Mouse (Mus musculus) forebrain, embryonic 16.5 days (tissue): ENCODE results near the gene Brms1l. TPM values are rescaled to one million over a fixed set of nuclear protein-coding genes. Genes with fewer than 3 reads are reported as not detected.

ENCODE experiments used
- ATAC-seq: fragments of 200-750 bp; cut with Nextera tagmentation; 2 replicates; pipeline ENCODE4 v1.8.0; 2017; ENCODE audit warnings: mild to moderate bottlenecking, moderate library complexity
- H3K27ac ChIP-seq: fragments of 300-500 bp; sonication (generic); 2 replicates; pipeline ENCODE4 v1.5.1; 2014; ENCODE audit warnings: low read length, control low read depth
- H3K27me3 ChIP-seq: fragments of 300-500 bp; sonication (generic); replicated peaks from 2 replicates; pipeline ENCODE4 v1.6.1; 2014; ENCODE audit warnings: low read length; ENCODE audit not compliant: control insufficient read depth, insufficient read depth
- H3K36me3 ChIP-seq: fragments of 300-500 bp; sonication (generic); 2 replicates; pipeline ENCODE4 v1.6.1; 2014; ENCODE audit not compliant: control insufficient read depth, insufficient read depth
- H3K4me1 ChIP-seq: fragments of 300-500 bp; sonication (generic); replicated peaks from 2 replicates; pipeline ENCODE4 v1.6.1; 2014; ENCODE audit warnings: low read length; ENCODE audit not compliant: control insufficient read depth, insufficient read depth
- H3K4me2 ChIP-seq: fragments of 300-500 bp; sonication (generic); 2 replicates; pipeline ENCODE4 v1.6.1; 2014; ENCODE audit warnings: mild to moderate bottlenecking, low read length, control low read depth
- H3K4me3 ChIP-seq: fragments of 300-500 bp; sonication (generic); replicated peaks from 2 replicates; pipeline ENCODE4 v1.5.1; 2014; ENCODE audit warnings: mild to moderate bottlenecking, low read length, control low read depth
- H3K9ac ChIP-seq: fragments of 300-500 bp; sonication (generic); replicated peaks from 2 replicates; pipeline ENCODE4 v1.6.1; 2014; ENCODE audit warnings: low read depth, low read length, control low read depth
- H3K9me3 ChIP-seq: fragments of 300-500 bp; sonication (generic); 2 replicates; pipeline ENCODE4 v1.6.1; 2016; ENCODE audit warnings: low read length; ENCODE audit not compliant: control insufficient read depth
- WGBS: fragments of 180-500 bp; shearing (Covaris S2); extraction: QIAGEN DNeasy Blood & Tissue Kit; methylation state at CpG from one replicate; pipeline ENCODE4 v1.1.7; 2014; 5-methylcytosine and 5-hydroxymethylcytosine counted together
- microRNA-seq: library from miRNA; unstranded; fragments of <30 nt; microRNA quantifications from one replicate; pipeline ENCODE4, GENCODE M21; 2017
- polyA plus RNA-seq: library from polyadenylated mRNA; unstranded; fragments of >200 nt; fragmentation: Nextera tagmentation; extraction: Ambion mirVana; gene quantifications from 2 replicates; pipeline ENCODE4 v1.2.1, GENCODE M21; 2015

Gene Brms1l
- polyA plus RNA-seq, 1 experiment from 2014 or later, result 67.2 TPM

DNA sequence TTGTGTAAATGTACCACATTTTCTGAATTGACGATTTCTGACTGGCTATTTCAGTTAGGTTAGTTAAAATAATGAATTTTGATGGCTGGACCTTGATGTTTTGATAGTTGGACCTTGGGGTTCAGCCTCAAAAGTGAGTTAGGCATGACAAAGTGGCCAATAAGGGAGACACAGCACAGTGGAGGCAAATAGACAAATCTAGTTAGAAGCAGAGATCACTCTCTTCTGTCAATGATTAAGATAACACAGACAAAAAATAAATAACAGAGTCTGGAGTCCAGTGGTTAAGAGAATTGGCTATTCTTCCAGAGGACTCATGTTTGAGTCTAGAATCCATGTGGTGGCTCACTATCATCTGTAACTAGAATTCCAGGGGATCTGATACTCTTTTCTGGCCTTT is 68.7 kb downstream of the Brms1l start:
- ATAC-seq, result no peak
- Histone ChIP-seq H3K27me3 (no peaks in the 10 kb centered on the region), H3K36me3 (no peaks in the 10 kb centered on the region), H3K4me2 (no peak overlapping the region), H3K9ac (no peak overlapping the region), H3K4me3 (no peak overlapping the region), H3K27ac (no peak overlapping the region), H3K4me1 (no peaks in the 10 kb centered on the region), H3K9me3 (no peaks in the 10 kb centered on the region)
- WGBS, result 89% methylated on average over 1 of the region's 1 CpGs

DNA sequence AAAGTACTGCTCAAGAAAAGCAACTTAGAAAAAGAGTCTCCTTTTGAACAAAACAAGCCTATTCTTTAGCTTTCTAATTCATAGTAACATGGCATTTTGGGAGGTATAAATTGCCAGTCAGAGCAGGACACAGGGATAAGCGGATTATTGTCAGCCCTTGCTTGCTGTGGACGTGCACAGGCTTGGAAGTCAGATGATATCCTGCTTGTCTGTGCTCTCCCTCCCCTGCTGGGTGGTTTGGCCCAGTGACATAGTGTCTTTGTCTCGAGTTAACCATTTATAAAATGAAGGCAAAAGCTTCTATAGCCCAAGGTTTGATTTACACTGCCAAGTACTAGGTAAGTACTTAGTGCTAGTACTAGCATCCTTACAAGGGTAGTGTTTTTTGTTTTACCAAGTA is 76.0 kb downstream of the Brms1l start:
- Histone ChIP-seq H3K9me3 (no peaks in the 10 kb centered on the region), H3K4me2 (no peak overlapping the region), H3K4me1 (no peaks in the 10 kb centered on the region), H3K27me3 (no peaks in the 10 kb centered on the region), H3K27ac (no peak overlapping the region), H3K4me3 (no peak overlapping the region), H3K36me3 (no peaks in the 10 kb centered on the region), H3K9ac (no peak overlapping the region)
- 13% methylated on average over 3 of the region's 3 CpGs for WGBS
- no peak for ATAC-seq

DNA sequence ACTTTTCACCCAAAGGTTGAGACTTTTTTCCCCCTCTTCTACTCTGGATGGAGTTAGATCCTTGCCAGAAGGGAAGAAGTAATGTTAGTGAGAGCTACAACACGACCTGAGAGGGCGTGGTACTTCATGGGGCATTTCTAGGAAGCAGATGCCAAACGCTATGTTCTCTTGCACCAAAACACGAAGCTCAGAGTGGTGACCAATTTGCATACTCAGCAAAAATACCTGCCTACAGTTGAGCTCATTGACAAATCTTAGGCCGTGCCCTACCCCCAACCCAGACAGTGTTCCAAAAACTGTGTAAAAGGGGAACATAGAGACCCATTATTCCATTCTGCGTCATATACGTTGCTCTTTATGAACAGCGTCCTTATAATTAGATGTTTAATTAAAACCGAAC is 77.1 kb downstream of the Brms1l start:
- H3K27ac ChIP-seq, result no peak overlapping the region
- no peak for ATAC-seq
- no peaks in the 10 kb centered on the region for H3K27me3 ChIP-seq
- no peaks in the 10 kb centered on the region for H3K4me1 ChIP-seq
- no peaks in the 10 kb centered on the region for H3K9me3 ChIP-seq
- no peak overlapping the region for H3K4me3 ChIP-seq
- 41% methylated on average over 9 of the region's 9 CpGs for WGBS
- H3K36me3 ChIP-seq, result no peaks in the 10 kb centered on the region
- no peak overlapping the region for H3K4me2 ChIP-seq
- no peak overlapping the region for H3K9ac ChIP-seq

DNA sequence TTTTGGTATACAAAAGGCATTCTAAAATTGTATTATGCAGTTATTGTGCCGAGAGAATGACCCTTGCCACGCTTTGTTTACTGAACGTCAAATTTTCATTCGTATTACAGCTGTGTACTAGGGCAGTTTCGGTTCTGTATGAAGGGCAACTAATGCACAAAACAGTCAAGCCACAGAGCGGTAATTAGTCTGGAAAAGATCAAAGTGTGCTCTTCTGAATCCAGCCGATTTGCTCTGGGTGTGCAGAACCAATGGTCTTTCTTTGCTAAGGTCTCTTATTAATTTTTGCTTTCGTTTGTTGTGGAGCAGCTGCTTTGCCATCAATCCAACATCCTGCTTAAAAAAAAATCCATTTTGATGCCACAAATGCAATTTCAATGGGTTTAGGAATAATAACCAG is 80.1 kb downstream of the Brms1l start:
- Histone ChIP-seq H3K27ac (no peak overlapping the region), H3K9ac (no peak overlapping the region), H3K4me3 (no peak overlapping the region), H3K4me2 (no peak overlapping the region), H3K9me3 (no peaks in the 10 kb centered on the region), H3K27me3 (no peaks in the 10 kb centered on the region), H3K4me1 (no peaks in the 10 kb centered on the region), H3K36me3 (no peaks in the 10 kb centered on the region)
- no peak for ATAC-seq
- 21% methylated on average over 8 of the region's 8 CpGs for WGBS

DNA sequence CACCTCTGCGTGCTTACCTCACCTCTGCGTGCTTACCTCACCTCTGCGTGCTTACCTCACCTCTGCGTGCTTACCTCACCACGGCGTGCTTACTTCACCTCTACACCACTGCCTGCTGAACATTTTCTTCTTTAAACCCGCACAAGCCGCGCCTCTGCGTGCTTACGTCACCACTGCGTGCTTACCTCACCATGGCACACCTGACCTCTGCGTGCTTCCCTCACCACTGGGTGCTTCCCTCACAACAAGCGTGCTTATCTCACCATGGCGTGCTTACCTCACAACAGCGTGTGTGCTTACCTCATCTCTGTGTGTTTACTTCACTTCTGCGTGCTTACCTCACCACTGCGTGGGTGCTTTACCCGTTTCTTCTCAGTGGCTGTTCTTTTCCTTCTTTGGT is 80.9 kb downstream of the Brms1l start:
- no peak overlapping the region for H3K27ac ChIP-seq
- no peaks in the 10 kb centered on the region for H3K27me3 ChIP-seq
- H3K4me1 ChIP-seq, result no peaks in the 10 kb centered on the region
- 93% methylated on average over 19 of the region's 19 CpGs for WGBS
- no peak overlapping the region for H3K9ac ChIP-seq
- no peak overlapping the region for H3K4me2 ChIP-seq
- H3K4me3 ChIP-seq, result no peak overlapping the region
- no peaks in the 10 kb centered on the region for H3K9me3 ChIP-seq
- no peak for ATAC-seq
- H3K36me3 ChIP-seq, result no peaks in the 10 kb centered on the region

Small RNA genes lying within 50 kb of the gene (microRNA-seq; reads per million reads assigned to microRNA genes)
- gene Gm23394, result 4.6 reads per million, percentile 20 among the genes with 10 or more reads in this experiment

Other genes starting within 250 kb of the Brms1l start
- gene Insm2, start 236.9 kb upstream of the Brms1l start, polyA plus RNA-seq, result 1.6 and 1.7 TPM in 2 replicates
- 18.1 and 21.9 TPM in 2 replicates for gene Ralgapa1, start 15.2 kb upstream of the Brms1l start, polyA plus RNA-seq